Mouse (Mus musculus) heart, embryonic 16.5 days (tissue): ENCODE measurements at regions not wholly inside any gene's neighbourhood (a gene's known extent, or its start where the extent isn't known, plus 50 kb on each side); places are given as distances from the start of the nearest gene placed in this dataset.
"Not testable (repeated sequence)": the region's sequence is repeated elsewhere in the genome, so short reads cannot be mapped to it uniquely, and the experiment has no call there.

Source experiments
- ATAC-seq: fragments of 200-750 bp; cut with Nextera tagmentation; replicated peaks from 2 replicates; pipeline ENCODE4 v1.8.0; 2017; ENCODE audit warnings: moderate number of reproducible peaks; ENCODE audit not compliant: insufficient read depth, low FRiP score; ENCODE audit errors: extremely low read depth
- H3K27ac ChIP-seq: fragments of 300-500 bp; sonication (generic); 2 replicates; pipeline ENCODE4 v1.5.1; 2014; ENCODE audit warnings: mild to moderate bottlenecking, low read length, control low read depth, moderate library complexity
- H3K27me3 ChIP-seq: fragments of 300-500 bp; sonication (generic); 2 replicates; pipeline ENCODE4 v1.6.1; 2014; ENCODE audit warnings: low read length, mixed read lengths; ENCODE audit not compliant: control insufficient read depth, insufficient read depth
- H3K36me3 ChIP-seq: fragments of 300-500 bp; sonication (generic); 2 replicates; pipeline ENCODE4 v1.6.1; 2014; ENCODE audit not compliant: control insufficient read depth, insufficient read depth
- H3K4me1 ChIP-seq: fragments of 300-500 bp; sonication (generic); 2 replicates; pipeline ENCODE4 v1.6.1; 2014; ENCODE audit warnings: low read length, mixed read lengths; ENCODE audit not compliant: control insufficient read depth, insufficient read depth
- H3K4me2 ChIP-seq: fragments of 300-500 bp; sonication (generic); 2 replicates; pipeline ENCODE4 v1.6.1; 2014; ENCODE audit warnings: low read depth, mild to moderate bottlenecking, control low read depth, low read length
- H3K4me3 ChIP-seq: fragments of 300-500 bp; sonication (generic); 2 replicates; pipeline ENCODE4 v1.5.1; 2014; ENCODE audit warnings: mild to moderate bottlenecking, control low read depth, low read length
- H3K9ac ChIP-seq: fragments of 300-500 bp; sonication (generic); 2 replicates; pipeline ENCODE4 v1.6.1; 2014; ENCODE audit warnings: low read length, control low read depth
- H3K9me3 ChIP-seq: fragments of 300-500 bp; sonication (generic); replicated peaks from 2 replicates; pipeline ENCODE4 v1.6.1; 2016; ENCODE audit warnings: low read length; ENCODE audit not compliant: control insufficient read depth
- WGBS: fragments of 180-500 bp; shearing (Covaris S2); extraction: QIAGEN DNeasy Blood & Tissue Kit; methylation state at CpG from one replicate; pipeline ENCODE4 v1.1.7; 2014; 5-methylcytosine and 5-hydroxymethylcytosine counted together

- no peak for ATAC-seq
- Histone ChIP-seq H3K27ac (no peak overlapping the region), H3K4me3 (no peak overlapping the region), H3K9me3 (no peaks in the 10 kb centered on the region; the same call in 1 of the 2 replicates), H3K27me3 (no peaks in the 10 kb centered on the region), H3K4me1 (peaks cover 4% of the 10 kb centered on the region; the same call in 1 of the 2 replicates), H3K36me3 (no peaks in the 10 kb centered on the region), H3K4me2 (no peak overlapping the region), H3K9ac (no peak overlapping the region)
- 90% methylated on average over 6 of the region's 6 CpGs for WGBS
Measured at GRCm38 (mm10) chr5:148754363-148754762, 174.8 kb downstream of the Katnal1 start.

- 69% methylated on average over 4 of the region's 4 CpGs for WGBS
- no peak for ATAC-seq
- Histone ChIP-seq H3K9me3 (no peaks in the 10 kb centered on the region; the same call in 1 of the 2 replicates), H3K4me2 (no peak overlapping the region), H3K36me3 (no peaks in the 10 kb centered on the region), H3K4me3 (no peak overlapping the region), H3K4me1 (peaks cover 4% of the 10 kb centered on the region; the same call in 1 of the 2 replicates), H3K27me3 (no peaks in the 10 kb centered on the region), H3K9ac (no peak overlapping the region), H3K27ac (no peak overlapping the region)
Measured at GRCm38 (mm10) chr5:148753457-148753856, 175.7 kb downstream of the Katnal1 start.

GRCm38 (mm10) chr5:148751980-148752379 is 177.1 kb downstream of the Katnal1 start:
- 89% methylated on average over 13 of the region's 13 CpGs for WGBS
- Histone ChIP-seq H3K9me3 (no peaks in the 10 kb centered on the region; the same call in 1 of the 2 replicates), H3K27me3 (no peaks in the 10 kb centered on the region), H3K4me3 (no peak overlapping the region), H3K27ac (no peak overlapping the region), H3K36me3 (no peaks in the 10 kb centered on the region), H3K4me1 (no peaks in the 10 kb centered on the region), H3K4me2 (no peak overlapping the region), H3K9ac (no peak overlapping the region)
- no peak for ATAC-seq

GRCm38 (mm10) chr5:148750002-148750734 is 179.0 kb downstream of the Katnal1 start:
- 81% methylated on average over 16 of the region's 16 CpGs for WGBS
- H3K9me3 ChIP-seq: no peaks in the 10 kb centered on the region; the same call in 1 of the 2 replicates

GRCm38 (mm10) chr5:148747972-148748764 is 181.0 kb downstream of the Katnal1 start:
- Histone ChIP-seq H3K4me2 (no peak overlapping the region), H3K9me3 (no peaks in the 10 kb centered on the region; the same call in 1 of the 2 replicates), H3K4me3 (no peak overlapping the region), H3K4me1 (no peaks in the 10 kb centered on the region), H3K9ac (no peak overlapping the region), H3K27ac (no peak overlapping the region), H3K27me3 (no peaks in the 10 kb centered on the region), H3K36me3 (no peaks in the 10 kb centered on the region)
- ATAC-seq: no peak
- 85% methylated on average over 21 of the region's 21 CpGs for whole genome bisulfite sequencing

More at GRCm38 (mm10) chr5:148750002-148750734, 179.0 kb downstream of the Katnal1 start:
- H3K27me3 ChIP-seq: no peaks in the 10 kb centered on the region
- no peak for ATAC-seq
- H3K4me1 ChIP-seq: no peaks in the 10 kb centered on the region
- H3K27ac ChIP-seq: no peak overlapping the region
- no peak overlapping the region for H3K9ac ChIP-seq
- H3K4me3 ChIP-seq: no peak overlapping the region
- H3K36me3 ChIP-seq: no peaks in the 10 kb centered on the region
- H3K4me2 ChIP-seq: no peak overlapping the region

- no peak for ATAC-seq
- Histone ChIP-seq H3K4me3 (no peak overlapping the region), H3K27ac (no peak overlapping the region), H3K9ac (no peak overlapping the region), H3K9me3 (no peaks in the 10 kb centered on the region; the same call in 1 of the 2 replicates), H3K27me3 (no peaks in the 10 kb centered on the region), H3K4me1 (no peaks in the 10 kb centered on the region), H3K4me2 (no peak overlapping the region), H3K36me3 (no peaks in the 10 kb centered on the region)
- 77% methylated on average over 3 of the region's 3 CpGs for WGBS
Measured at GRCm38 (mm10) chr5:148747549-148747948, 181.6 kb downstream of the Katnal1 start.

GRCm38 (mm10) chr5:148746726-148747125 is 182.4 kb downstream of the Katnal1 start:
- 43% methylated on average over 6 of the region's 6 CpGs for WGBS
- H3K27me3 ChIP-seq, H3K27ac ChIP-seq, H3K9ac ChIP-seq, H3K36me3 ChIP-seq, H3K4me3 ChIP-seq, H3K4me1 ChIP-seq, H3K9me3 ChIP-seq, H3K4me2 ChIP-seq, ATAC-seq: not testable (repeated sequence)

GRCm38 (mm10) chr5:148744676-148745391 is 184.3 kb downstream of the Katnal1 start:
- 83% methylated on average over 7 of the region's 7 CpGs for WGBS

More at GRCm38 (mm10) chr5:148744676-148745391, 184.3 kb downstream of the Katnal1 start:
- Histone ChIP-seq H3K4me3 (no peak overlapping the region), H3K27ac (no peak overlapping the region), H3K36me3 (no peaks in the 10 kb centered on the region), H3K4me1 (peaks cover 13% of the 10 kb centered on the region), H3K4me2 (no peak overlapping the region), H3K27me3 (no peaks in the 10 kb centered on the region), H3K9me3 (no peaks in the 10 kb centered on the region), H3K9ac (no peak overlapping the region)
- no peak for ATAC-seq
